Mouse (Mus musculus): Measurements from ENCODE around the gene 4930449I24Rik. TPM values are rescaled to one million over a fixed set of nuclear protein-coding genes. Genes with fewer than 3 reads are reported as not detected.
"Not testable (repeated sequence)": the region's sequence is repeated elsewhere in the genome, so short reads cannot be mapped to it uniquely, and the experiment has no call there.

4930449I24Rik gene
- polyA plus RNA-seq (2016; fragmentation: Nextera tagmentation; extraction: Ambion mirVana) = not detected in 2 replicates

GRCm38 (mm10) chr5:146502099-146502498 is at the start of gene 4930449I24Rik:
Gene 4930449I24Rik, plus strand, starts transcription at chr5:146502399.
- H3K36me3 ChIP-seq; H3K27ac ChIP-seq; DNase-seq (ENCODE audit: low spot score); H3K4me3 ChIP-seq; H3K4me1 ChIP-seq (replicated peaks); H3K27me3 ChIP-seq (ENCODE audit: insufficient read depth, poor library complexity, severe bottlenecking); H3K9me3 ChIP-seq: not testable (repeated sequence)
- WGBS = no CpG with 5 or more reads among the region's 5 CpGs

GRCm38 (mm10) chr5:146453556-146453955 is 48.6 kb upstream of the 4930449I24Rik start:
- H3K4me1 ChIP-seq (replicated peaks) = no peaks in the 10 kb centered on the region
- no peak overlapping the region for H3K27ac ChIP-seq
- peaks cover 62% of the 10 kb centered on the region for H3K36me3 ChIP-seq
- WGBS = 97% methylated on average over 6 of the region's 6 CpGs
- DNase-seq (ENCODE audit: low spot score) = no peak
- H3K9me3 ChIP-seq = no peaks in the 10 kb centered on the region
- no peaks in the 10 kb centered on the region for H3K27me3 ChIP-seq (ENCODE audit: insufficient read depth, poor library complexity, severe bottlenecking)
- no peak overlapping the region for H3K4me3 ChIP-seq

GRCm38 (mm10) chr5:146461612-146462011 is 40.6 kb upstream of the 4930449I24Rik start:
- no peaks in the 10 kb centered on the region for H3K4me1 ChIP-seq (replicated peaks)
- 90% methylated on average over 8 of the region's 8 CpGs for WGBS
- H3K4me3 ChIP-seq = no peak overlapping the region
- no peak for DNase-seq (ENCODE audit: low spot score)
- no peaks in the 10 kb centered on the region for H3K27me3 ChIP-seq (ENCODE audit: insufficient read depth, poor library complexity, severe bottlenecking)
- no peaks in the 10 kb centered on the region for H3K9me3 ChIP-seq
- no peak overlapping the region for H3K27ac ChIP-seq
- H3K36me3 ChIP-seq = peaks cover 75% of the 10 kb centered on the region

GRCm38 (mm10) chr5:146466663-146467062 is 35.5 kb upstream of the 4930449I24Rik start:
- Histone ChIP-seq H3K4me1 (replicated peaks) (no peaks in the 10 kb centered on the region), H3K27me3 (ENCODE audit: insufficient read depth, poor library complexity, severe bottlenecking) (no peaks in the 10 kb centered on the region), H3K36me3 (peaks cover 79% of the 10 kb centered on the region), H3K27ac (no peak overlapping the region), H3K9me3 (no peaks in the 10 kb centered on the region), H3K4me3 (no peak overlapping the region)
- 96% methylated on average over 19 of the region's 19 CpGs for WGBS
- DNase-seq (ENCODE audit: low spot score) = no peak

- no peak overlapping the region for H3K4me3 ChIP-seq
- H3K27ac ChIP-seq = no peak overlapping the region
- peaks cover 71% of the 10 kb centered on the region for H3K36me3 ChIP-seq
- 94% methylated on average over 9 of the region's 9 CpGs for WGBS
- no peaks in the 10 kb centered on the region for H3K4me1 ChIP-seq (replicated peaks)
- no peaks in the 10 kb centered on the region for H3K9me3 ChIP-seq
- no peak for DNase-seq (ENCODE audit: low spot score)
- H3K27me3 ChIP-seq (ENCODE audit: insufficient read depth, poor library complexity, severe bottlenecking) = no peaks in the 10 kb centered on the region
Observed at GRCm38 (mm10) chr5:146468311-146468710, 33.9 kb upstream of the 4930449I24Rik start.

- Histone ChIP-seq H3K4me1 (replicated peaks) (no peaks in the 10 kb centered on the region), H3K27ac (no peak overlapping the region), H3K36me3 (peaks cover 66% of the 10 kb centered on the region), H3K27me3 (ENCODE audit: insufficient read depth, poor library complexity, severe bottlenecking) (no peaks in the 10 kb centered on the region), H3K4me3 (no peak overlapping the region), H3K9me3 (no peaks in the 10 kb centered on the region)
- 90% methylated on average over 9 of the region's 9 CpGs for WGBS
- no peak for DNase-seq (ENCODE audit: low spot score)
Observed at GRCm38 (mm10) chr5:146470821-146471220, 31.4 kb upstream of the 4930449I24Rik start.

- Histone ChIP-seq H3K4me1 (replicated peaks) (no peaks in the 10 kb centered on the region), H3K27me3 (ENCODE audit: insufficient read depth, poor library complexity, severe bottlenecking) (no peaks in the 10 kb centered on the region), H3K36me3 (peaks cover 61% of the 10 kb centered on the region), H3K27ac (no peak overlapping the region), H3K4me3 (no peak overlapping the region), H3K9me3 (no peaks in the 10 kb centered on the region)
- 91% methylated on average over 5 of the region's 5 CpGs for WGBS
- no peak for DNase-seq (ENCODE audit: low spot score)
Observed at GRCm38 (mm10) chr5:146471311-146471710, 30.9 kb upstream of the 4930449I24Rik start.

GRCm38 (mm10) chr5:146471821-146472220 is 30.4 kb upstream of the 4930449I24Rik start:
- 93% methylated on average over 12 of the region's 12 CpGs for WGBS
- H3K4me1 ChIP-seq (replicated peaks) = no peaks in the 10 kb centered on the region
- DNase-seq (ENCODE audit: low spot score) = no peak
- peaks cover 56% of the 10 kb centered on the region for H3K36me3 ChIP-seq
- no peak overlapping the region for H3K4me3 ChIP-seq
- no peaks in the 10 kb centered on the region for H3K9me3 ChIP-seq
- H3K27me3 ChIP-seq (ENCODE audit: insufficient read depth, poor library complexity, severe bottlenecking) = no peaks in the 10 kb centered on the region
- H3K27ac ChIP-seq = no peak overlapping the region

- H3K4me1 ChIP-seq (replicated peaks); H3K9me3 ChIP-seq; H3K27me3 ChIP-seq (ENCODE audit: insufficient read depth, poor library complexity, severe bottlenecking); H3K27ac ChIP-seq; H3K36me3 ChIP-seq; H3K4me3 ChIP-seq; DNase-seq (ENCODE audit: low spot score): not testable (repeated sequence)
- 14% methylated on average over 4 of the region's 4 CpGs for WGBS
Observed at GRCm38 (mm10) chr5:146479564-146479963, 22.6 kb upstream of the 4930449I24Rik start.

- not testable (repeated sequence) for H3K9me3 ChIP-seq; H3K36me3 ChIP-seq; H3K4me3 ChIP-seq; H3K4me1 ChIP-seq (replicated peaks); DNase-seq (ENCODE audit: low spot score); H3K27me3 ChIP-seq (ENCODE audit: insufficient read depth, poor library complexity, severe bottlenecking); H3K27ac ChIP-seq
- WGBS = 85% methylated on average over 3 of the region's 3 CpGs
Observed at GRCm38 (mm10) chr5:146481665-146482064, 20.5 kb upstream of the 4930449I24Rik start, which contains the start of gene Gm6408. Gene Gm6408, plus strand, starts transcription at chr5:146481965.

GRCm38 (mm10) chr5:146488959-146489358 is 13.2 kb upstream of the 4930449I24Rik start:
- WGBS = 17% methylated on average over 3 of the region's 4 CpGs
- H3K36me3 ChIP-seq; H3K27ac ChIP-seq; H3K9me3 ChIP-seq; H3K4me3 ChIP-seq; H3K4me1 ChIP-seq (replicated peaks); H3K27me3 ChIP-seq (ENCODE audit: insufficient read depth, poor library complexity, severe bottlenecking); DNase-seq (ENCODE audit: low spot score): not testable (repeated sequence)

- not testable (repeated sequence) for H3K9me3 ChIP-seq; H3K36me3 ChIP-seq; H3K27ac ChIP-seq; H3K4me3 ChIP-seq; H3K4me1 ChIP-seq (replicated peaks); H3K27me3 ChIP-seq (ENCODE audit: insufficient read depth, poor library complexity, severe bottlenecking); DNase-seq (ENCODE audit: low spot score)
- no CpG with 5 or more reads among the region's 5 CpGs for WGBS
Observed at GRCm38 (mm10) chr5:146491063-146491462, 11.1 kb upstream of the 4930449I24Rik start, which contains the start of gene Gm6370. Gene Gm6370, plus strand, starts transcription at chr5:146491363.

- 100% methylated on average over 2 of the region's 5 CpGs for WGBS
Observed at GRCm38 (mm10) chr5:146513823-146514222, 11.6 kb downstream of the 4930449I24Rik start, which contains the start of gene Gm3402. Gene Gm3402, plus strand, starts transcription at chr5:146514123.

GRCm38 (mm10) chr5:146525501-146525900 is 23.3 kb downstream of the 4930449I24Rik start, which contains the start of gene Gm3404:
Gene Gm3404, plus strand, starts transcription at chr5:146525801.
- H3K9me3 ChIP-seq; H3K36me3 ChIP-seq; H3K4me3 ChIP-seq; H3K27me3 ChIP-seq (ENCODE audit: insufficient read depth, poor library complexity, severe bottlenecking); H3K4me1 ChIP-seq (replicated peaks); DNase-seq (ENCODE audit: low spot score); H3K27ac ChIP-seq: not testable (repeated sequence)
- 90% methylated on average over 3 of the region's 3 CpGs for WGBS

More at GRCm38 (mm10) chr5:146513823-146514222, 11.6 kb downstream of the 4930449I24Rik start, which contains the start of gene Gm3402:
- not testable (repeated sequence) for H3K36me3 ChIP-seq; H3K4me3 ChIP-seq; H3K9me3 ChIP-seq; DNase-seq (ENCODE audit: low spot score); H3K4me1 ChIP-seq (replicated peaks); H3K27ac ChIP-seq; H3K27me3 ChIP-seq (ENCODE audit: insufficient read depth, poor library complexity, severe bottlenecking)

All from hindbrain, embryonic 10.5 days (tissue).